Mouse (Mus musculus): Measurements from ENCODE around the gene Ift122. TPM values are rescaled to one million over a fixed set of nuclear protein-coding genes. Genes with fewer than 3 reads are reported as not detected.
A peak's percentile ranks its signal among the peaks of the same experiment; 100 is the strongest.
"Not testable (repeated sequence)": the region's sequence is repeated elsewhere in the genome, so short reads cannot be mapped to it uniquely, and the experiment has no call there.

Ift122 gene
- total RNA-seq, 2 experiments from 2014 or later, result 4.9 to 5.1 TPM

- intact Hi-C loops (cut with DNase I), result no loop called here
- peak overlapping the region; percentile 84 for H3K27ac ChIP-seq
- TF ChIP-seq CTCF (IDR thresholded peaks at IDR 0.05), result no peak
- DNase-seq, result no peak
- H3K4me3 ChIP-seq, result peak overlapping the region; percentile 90
Observed at GRCm38 (mm10) chr6:115852446-115853090, 702 bp upstream of the Ift122 start.

GRCm38 (mm10) chr6:115853985-115854384 is 715 bp downstream of the Ift122 start:
- DNase-seq, result no peak
- no peak for TF ChIP-seq CTCF (IDR thresholded peaks at IDR 0.05)
- H3K4me3 ChIP-seq, result peak overlapping the region; percentile 90
- peak overlapping the region; percentile 84 for H3K27ac ChIP-seq
- intact Hi-C loops (cut with DNase I), result no loop called here

DNA sequence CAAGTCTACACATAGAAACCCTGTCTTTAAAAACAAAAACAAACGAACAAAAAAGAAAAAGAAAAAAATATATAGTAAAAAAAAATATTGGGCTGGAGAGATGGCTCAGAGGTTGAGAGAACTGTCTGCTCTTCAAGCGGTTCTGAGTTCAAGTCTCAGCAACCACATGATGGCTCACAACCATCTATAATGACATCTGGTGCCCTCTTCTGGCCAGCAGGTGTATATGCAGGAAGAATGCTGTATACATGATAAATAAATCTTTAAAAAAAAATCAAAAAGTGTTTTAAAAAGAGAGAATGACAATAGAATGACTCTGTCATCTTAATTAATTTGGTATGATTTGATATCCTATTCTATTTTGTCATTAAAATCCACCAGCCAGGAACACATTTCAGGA is 1.2 kb downstream of the Ift122 start:
- no peak for DNase-seq
- TF ChIP-seq CTCF (IDR thresholded peaks at IDR 0.05), result peak; percentile 58
- no peak overlapping the region for H3K4me3 ChIP-seq
- intact Hi-C loops (cut with DNase I), result no loop called here
- no peak overlapping the region for H3K27ac ChIP-seq

- H3K27ac ChIP-seq, result peak overlapping the region; percentile 53
- no peak overlapping the region for H3K4me3 ChIP-seq
- intact Hi-C loops (cut with DNase I), result no loop called here
- no peak for DNase-seq
- no peak for TF ChIP-seq CTCF (IDR thresholded peaks at IDR 0.05)
Observed at GRCm38 (mm10) chr6:115855733-115856360, 2.6 kb downstream of the Ift122 start.

DNA sequence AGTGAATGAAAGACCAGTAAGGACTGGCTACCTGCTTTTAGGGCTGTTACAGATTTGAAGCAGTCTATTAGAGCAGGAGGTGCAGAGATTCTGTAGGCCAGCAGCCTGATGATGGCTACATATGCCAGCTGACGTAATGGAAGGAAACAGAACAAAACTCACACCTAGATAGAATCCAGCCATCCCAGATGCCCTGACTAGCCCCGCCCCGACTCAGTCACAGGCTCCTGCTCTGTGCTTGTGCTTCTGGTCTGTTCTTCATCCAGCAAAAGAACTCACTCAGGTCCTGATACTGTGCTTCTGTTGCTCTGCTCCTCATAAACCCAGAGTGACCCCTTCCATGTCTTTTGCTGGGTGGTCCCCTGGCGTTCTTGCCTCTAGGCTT is 3.1 kb downstream of the Ift122 start:
- H3K27ac ChIP-seq, result peak overlapping the region; percentile 53
- DNase-seq, result no peak
- intact Hi-C loops (cut with DNase I), result no loop called here
- no peak overlapping the region for H3K4me3 ChIP-seq
- TF ChIP-seq CTCF (IDR thresholded peaks at IDR 0.05), result no peak

DNA sequence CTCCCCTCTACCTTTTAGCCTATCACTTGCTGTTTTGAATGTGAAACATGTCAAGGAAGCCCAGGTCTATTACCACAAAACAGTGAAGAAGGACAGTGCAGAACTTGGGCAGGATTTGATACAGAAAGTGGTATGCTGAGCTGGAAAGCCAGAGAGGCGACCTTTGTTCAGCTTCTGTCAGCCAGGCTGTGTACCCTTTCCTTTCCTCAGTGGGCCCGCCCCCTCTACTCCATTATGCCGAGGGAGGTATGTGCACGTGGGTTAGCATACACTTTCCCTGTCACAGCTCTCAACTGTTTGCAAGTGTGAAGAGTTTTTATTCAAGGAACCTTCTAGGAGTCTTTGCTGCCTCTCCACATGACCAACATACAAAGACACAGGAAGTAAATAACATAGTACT is 6.0 kb downstream of the Ift122 start:
- Histone ChIP-seq H3K27ac (no peak overlapping the region), H3K4me3 (no peak overlapping the region)
- no peak for DNase-seq
- intact Hi-C loops (cut with DNase I), result no loop called here
- no peak for TF ChIP-seq CTCF (IDR thresholded peaks at IDR 0.05)

DNA sequence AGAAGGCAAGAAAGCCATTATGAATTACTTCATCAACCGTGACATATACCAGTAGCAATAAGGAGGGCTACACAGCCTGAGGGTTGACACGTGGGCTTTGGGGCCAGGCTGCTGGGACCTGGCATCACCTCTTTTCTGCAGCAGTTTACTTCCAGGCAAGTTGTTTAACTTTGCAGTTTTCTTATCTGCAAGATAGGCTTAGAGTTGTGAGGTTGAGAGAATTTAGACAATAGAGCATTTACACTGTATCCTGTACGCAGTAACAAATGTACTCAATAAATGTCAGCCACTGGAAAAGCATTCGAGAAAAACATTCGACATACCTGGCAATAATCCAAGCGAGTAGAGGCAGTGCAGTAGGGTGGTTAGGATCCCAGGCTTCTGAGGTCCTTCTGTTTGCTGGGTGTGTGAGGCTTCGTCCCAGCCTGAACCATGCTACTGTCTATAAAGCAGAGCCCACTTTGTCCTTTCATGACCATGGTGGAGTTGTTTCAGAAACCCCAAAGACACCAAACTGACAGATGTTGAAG is 6.8 kb downstream of the Ift122 start:
- Histone ChIP-seq H3K4me3 (no peak overlapping the region), H3K27ac (no peak overlapping the region)
- no peak for DNase-seq
- intact Hi-C loops (cut with DNase I), result no loop called here
- TF ChIP-seq CTCF (IDR thresholded peaks at IDR 0.05), result no peak

DNA sequence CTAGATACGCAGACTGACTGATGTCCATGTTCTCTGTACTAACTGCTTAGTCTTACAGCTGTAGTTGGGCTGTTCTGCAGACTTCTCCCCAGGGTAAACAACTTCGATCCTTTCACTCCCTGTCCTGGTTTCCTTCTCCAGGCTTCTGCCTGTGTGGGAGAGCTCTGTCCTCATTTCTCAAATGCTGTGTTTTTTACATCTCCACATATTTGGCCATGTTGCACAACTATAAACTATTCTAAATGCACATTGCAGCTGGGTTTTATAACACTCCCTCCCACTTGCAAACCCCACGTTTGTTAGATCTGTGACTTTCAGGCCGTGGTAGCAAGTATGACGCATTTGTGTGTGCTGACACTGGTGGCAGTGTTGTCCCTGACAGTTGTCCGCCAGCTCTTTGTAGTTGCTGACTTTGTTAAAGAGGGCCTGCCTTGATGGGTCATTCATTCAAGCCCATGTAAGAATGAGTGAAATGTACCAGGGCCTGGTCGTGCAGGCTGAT is 10.1 kb downstream of the Ift122 start:
- DNase-seq, result no peak
- no peak for TF ChIP-seq CTCF (IDR thresholded peaks at IDR 0.05)
- H3K27ac ChIP-seq, result peak overlapping the region; percentile 72
- H3K4me3 ChIP-seq, result no peak overlapping the region
- intact Hi-C loops (cut with DNase I), result no loop called here

DNA sequence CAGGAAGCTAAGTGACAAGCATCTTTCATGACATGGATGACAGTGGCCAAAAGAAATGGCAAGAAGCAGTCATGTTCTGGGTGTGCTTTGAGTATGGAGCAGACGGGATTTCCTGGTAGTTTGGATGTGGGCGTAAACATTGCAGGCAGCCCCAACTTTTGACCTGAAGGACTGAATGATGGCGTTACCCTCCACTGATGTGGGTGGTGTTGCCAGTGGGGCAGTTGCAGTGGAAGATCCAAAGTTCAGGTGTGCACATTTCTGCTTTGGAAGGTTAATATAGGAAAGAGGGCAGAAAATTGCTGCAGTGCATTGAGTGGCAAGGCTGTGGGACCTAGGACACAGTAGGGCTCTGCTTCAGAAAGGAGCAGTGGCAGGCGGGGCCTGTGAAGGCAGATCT is 12.0 kb downstream of the Ift122 start:
- Histone ChIP-seq H3K27ac (no peak overlapping the region), H3K4me3 (no peak overlapping the region)
- no peak for TF ChIP-seq CTCF (IDR thresholded peaks at IDR 0.05)
- DNase-seq, result no peak
- intact Hi-C loops (cut with DNase I), result no loop called here

DNA sequence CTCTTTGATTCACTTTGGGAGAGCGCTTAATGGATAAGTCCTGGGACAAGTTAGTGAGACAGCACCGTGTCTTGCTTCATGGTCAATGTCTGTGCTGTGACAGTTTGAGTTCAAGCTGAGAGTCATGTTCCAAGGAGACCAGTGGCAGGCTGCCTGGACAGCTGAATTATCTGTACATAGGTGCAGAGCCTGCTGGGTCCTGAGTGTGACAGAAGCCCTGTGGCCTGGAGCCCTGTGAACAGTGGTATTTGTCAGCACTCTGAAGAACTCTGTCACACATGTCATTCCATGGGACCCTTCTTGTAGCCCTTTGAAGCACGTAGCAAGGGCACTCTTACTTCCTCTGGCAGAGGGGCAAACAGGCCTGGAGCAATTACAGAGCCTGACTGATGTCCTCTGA is 13.9 kb downstream of the Ift122 start:
- H3K27ac ChIP-seq; DNase-seq; H3K4me3 ChIP-seq; intact Hi-C loops (cut with DNase I): not testable (repeated sequence)

- intact Hi-C loops (cut with DNase I); H3K27ac ChIP-seq; DNase-seq; H3K4me3 ChIP-seq: not testable (repeated sequence)
Observed at GRCm38 (mm10) chr6:115871318-115871717, 18.0 kb downstream of the Ift122 start.

DNA sequence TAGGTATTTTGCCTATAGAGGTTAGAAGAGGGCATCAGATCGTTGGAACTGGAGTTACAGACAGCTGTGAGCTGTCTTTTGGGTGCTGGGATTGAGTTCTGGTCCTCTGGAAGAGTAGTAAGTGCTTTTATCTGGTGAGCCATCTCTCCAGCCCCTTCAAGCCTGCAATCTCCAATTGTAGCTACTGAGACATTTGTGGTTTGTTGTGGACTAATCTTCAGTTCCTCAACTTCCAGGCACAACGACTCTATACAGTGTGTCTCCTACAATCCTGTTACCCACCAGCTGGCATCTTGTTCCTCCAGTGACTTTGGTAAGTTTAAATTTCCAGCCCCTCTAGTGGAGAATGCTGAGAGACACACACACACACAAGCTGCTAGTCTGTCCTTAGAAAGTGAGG is 24.0 kb downstream of the Ift122 start:
- no peak for DNase-seq
- no peak overlapping the region for H3K4me3 ChIP-seq
- TF ChIP-seq CTCF (IDR thresholded peaks at IDR 0.05), result no peak
- intact Hi-C loops (cut with DNase I), result no loop called here
- no peak overlapping the region for H3K27ac ChIP-seq

DNA sequence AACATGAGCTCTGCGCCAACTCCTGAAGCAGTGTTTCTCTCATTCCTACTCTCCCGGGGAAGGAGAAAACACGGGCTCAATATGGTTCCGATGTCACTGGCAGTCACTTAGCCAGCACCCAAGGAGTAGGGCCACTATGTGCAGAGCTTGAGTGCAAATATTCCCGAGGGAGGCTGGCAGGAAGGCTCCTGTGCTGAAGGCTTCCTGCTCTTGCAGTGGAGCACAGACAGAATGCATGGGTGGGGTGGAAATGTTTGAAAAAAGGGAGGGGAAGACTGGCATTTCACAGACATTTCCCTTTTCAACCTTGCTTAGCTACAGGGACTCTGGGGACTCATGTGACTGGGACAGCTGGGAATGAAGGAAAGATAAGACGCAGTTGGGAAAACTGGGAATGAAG is 25.4 kb downstream of the Ift122 start:
- no peak for TF ChIP-seq CTCF (IDR thresholded peaks at IDR 0.05)
- Histone ChIP-seq H3K4me3 (no peak overlapping the region), H3K27ac (peak overlapping the region; percentile 16; the same call in 1 of the 2 replicates)
- no peak for DNase-seq
- intact Hi-C loops (cut with DNase I), result no loop called here

DNA sequence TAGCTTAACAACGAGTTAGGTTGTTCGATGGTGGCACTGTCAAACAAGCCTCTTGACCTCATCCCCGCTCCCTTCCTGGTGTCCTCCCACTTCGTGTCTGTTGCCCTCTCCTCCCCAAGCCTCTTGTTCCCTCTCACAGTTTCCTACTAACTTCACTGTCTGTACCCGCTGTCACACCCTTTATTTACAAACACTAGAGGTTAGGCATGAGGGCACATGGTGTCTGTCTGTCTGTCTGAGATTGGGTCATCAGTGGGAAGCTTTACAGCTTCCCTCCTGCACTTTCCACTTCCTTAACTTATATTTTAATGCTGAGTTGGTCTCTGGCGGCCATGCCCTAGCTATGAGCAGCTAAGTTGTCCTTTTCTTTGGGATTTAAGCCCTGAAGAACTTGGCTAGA is 26.5 kb downstream of the Ift122 start:
- peak overlapping the region; percentile 56; the same call in 1 of the 2 replicates for H3K27ac ChIP-seq
- no peak for DNase-seq
- TF ChIP-seq CTCF (IDR thresholded peaks at IDR 0.05), result no peak
- intact Hi-C loops (cut with DNase I), result no loop called here
- no peak overlapping the region for H3K4me3 ChIP-seq

Measured in gastrocnemius, adult 2 months (tissue).